Mouse (Mus musculus) myocyte (in vitro differentiated cells): ENCODE results near the gene Ltk. TPM values are rescaled to one million over a fixed set of nuclear protein-coding genes. Genes with fewer than 3 reads are reported as not detected.

Experiments used
- H3K27me3 ChIP-seq: one replicate; pipeline ENCODE4 v1.6.1; 2011; ENCODE audit not compliant: control insufficient read depth, insufficient read depth, insufficient read length
- H3K36me3 ChIP-seq: one replicate; pipeline ENCODE4 v1.6.1; 2011; ENCODE audit not compliant: control insufficient read depth, insufficient read depth
- H3K4me2 ChIP-seq: one replicate; pipeline ENCODE4 v1.6.1; 2011; ENCODE audit warnings: low read depth, control low read depth
- H3K4me3 ChIP-seq: one replicate; pipeline ENCODE4 v1.5.1; 2011; ENCODE audit warnings: mild to moderate bottlenecking, control low read depth, moderate library complexity
- H3K79me2 ChIP-seq: one replicate; pipeline ENCODE4 v1.6.1; 2011; ENCODE audit not compliant: control insufficient read depth, insufficient read depth
- H3ac ChIP-seq: one replicate; pipeline ENCODE4 v1.6.1; 2011; ENCODE audit not compliant: control insufficient read depth, insufficient read length
- CEBPB ChIP-seq: IDR thresholded peaks from 2 replicates; pipeline ENCODE4 v1.6.1; 2011; ENCODE audit warnings: mild to moderate bottlenecking, moderate library complexity; ENCODE audit not compliant: poor library complexity, insufficient read depth, severe bottlenecking
- E2F4 ChIP-seq: IDR thresholded peaks from one replicate; pipeline ENCODE4 v1.6.1; 2011; ENCODE audit warnings: mild to moderate bottlenecking, control low read depth, moderate library complexity; ENCODE audit not compliant: insufficient read depth
- MAX ChIP-seq: IDR thresholded peaks from one replicate; pipeline ENCODE4 v1.6.1; 2011; ENCODE audit warnings: low read depth, mild to moderate bottlenecking, control low read depth
- MYOD1 ChIP-seq, 3 experiments: IDR thresholded peaks; one replicate each; pipeline ENCODE4 v1.6.1; 2011; ENCODE audit warnings: control low read depth in 2 of 3, low read depth in 2 of 3, mild to moderate bottlenecking in 2 of 3, moderate library complexity in 1 of 3; ENCODE audit not compliant: insufficient read length in 2 of 3, control insufficient read depth in 1 of 3
- MYOG ChIP-seq, 3 experiments: IDR thresholded peaks; one replicate each; pipeline ENCODE4 v1.6.1; 2011; ENCODE audit warnings: control low read depth in 2 of 3, low read depth in 2 of 3, mild to moderate bottlenecking in 2 of 3; ENCODE audit not compliant: insufficient read length in 2 of 3, control insufficient read depth in 1 of 3, insufficient read depth in 1 of 3
- POLR2A ChIP-seq: IDR thresholded peaks from one replicate; pipeline ENCODE4 v1.6.1; 2011; ENCODE audit warnings: low read depth, mild to moderate bottlenecking, control low read depth, moderate library complexity; ENCODE audit not compliant: insufficient read length
- POLR2AphosphoS2 ChIP-seq: IDR thresholded peaks from one replicate; pipeline ENCODE4 v1.6.1; 2011; ENCODE audit warnings: low read depth, control low read depth; ENCODE audit not compliant: insufficient read length
- REST ChIP-seq: IDR thresholded peaks from one replicate; pipeline ENCODE4 v1.6.1; 2011; ENCODE audit warnings: mild to moderate bottlenecking, control low read depth, moderate library complexity; ENCODE audit not compliant: insufficient read depth, insufficient read length
- SRF ChIP-seq: IDR thresholded peaks from one replicate; pipeline ENCODE4 v1.6.1; 2011; ENCODE audit warnings: low read depth; ENCODE audit not compliant: control insufficient read depth, insufficient read length
- TCF12 ChIP-seq: IDR thresholded peaks from one replicate; pipeline ENCODE4 v1.6.1; 2011; ENCODE audit warnings: mild to moderate bottlenecking, control low read depth; ENCODE audit not compliant: poor library complexity, insufficient read depth, severe bottlenecking
- TCF3 ChIP-seq: IDR thresholded peaks from one replicate; pipeline ENCODE4 v1.6.1; 2011; ENCODE audit warnings: low read depth, control low read depth; ENCODE audit not compliant: insufficient read length
- USF1 ChIP-seq: IDR thresholded peaks from one replicate; pipeline ENCODE4 v1.6.1; 2011; ENCODE audit warnings: low read depth, mild to moderate bottlenecking, control low read depth, moderate library complexity
- polyA plus RNA-seq: library from polyadenylated mRNA; unstranded; fragments of >200 nt; fragmentation: generic; extraction: Trizol; gene quantifications from one replicate; pipeline ENCODE4 v1.2.1, GENCODE M21; 2012; ENCODE audit warnings: missing spikeins

The Ltk gene
- polyA plus RNA-seq, 1 experiment: not detected

- H3K79me2 ChIP-seq: no peaks in the 10 kb centered on the region
- no peak overlapping the region for H3ac ChIP-seq
- TF ChIP-seq POLR2AphosphoS2 (no peak), POLR2A (no peak), MYOD1 (IDR thresholded peaks at IDR 0.05; ENCODE audit: control insufficient read depth in 1 of 3, insufficient read length in 2 of 3, low read depth in 2 of 3) (no peak), CEBPB (no peak), TCF12 (no peak), SRF (no peak), MYOG (IDR thresholded peaks at IDR 0.05; ENCODE audit: control insufficient read depth in 1 of 3, insufficient read depth in 1 of 3, insufficient read length in 2 of 3, low read depth in 2 of 3) (no peak), REST (no peak), MAX (no peak), TCF3 (no peak), USF1 (no peak)
- no peak overlapping the region for H3K4me2 ChIP-seq
- no peaks in the 10 kb centered on the region for H3K27me3 ChIP-seq
- H3K4me3 ChIP-seq: no peak overlapping the region
- H3K36me3 ChIP-seq: no peaks in the 10 kb centered on the region
These were observed 44.0 kb upstream of the Ltk start for GRCm38 (mm10) chr2:119804275-119804628.

- Histone ChIP-seq H3K27me3 (no peaks in the 10 kb centered on the region), H3ac (no peak overlapping the region), H3K79me2 (no peaks in the 10 kb centered on the region), H3K4me2 (no peak overlapping the region), H3K36me3 (no peaks in the 10 kb centered on the region), H3K4me3 (no peak overlapping the region)
- TF ChIP-seq SRF (no peak), POLR2A (no peak), REST (no peak), MAX (no peak), MYOD1 (IDR thresholded peaks at IDR 0.05; ENCODE audit: control insufficient read depth in 1 of 3, insufficient read length in 2 of 3, low read depth in 2 of 3) (no peak), MYOG (IDR thresholded peaks at IDR 0.05; ENCODE audit: control insufficient read depth in 1 of 3, insufficient read depth in 1 of 3, insufficient read length in 2 of 3, low read depth in 2 of 3) (no peak), TCF3 (no peak), E2F4 (no peak), TCF12 (no peak), CEBPB (no peak), USF1 (no peak), POLR2AphosphoS2 (no peak)
These were observed 43.5 kb upstream of the Ltk start for GRCm38 (mm10) chr2:119803618-119804274.

DNA sequence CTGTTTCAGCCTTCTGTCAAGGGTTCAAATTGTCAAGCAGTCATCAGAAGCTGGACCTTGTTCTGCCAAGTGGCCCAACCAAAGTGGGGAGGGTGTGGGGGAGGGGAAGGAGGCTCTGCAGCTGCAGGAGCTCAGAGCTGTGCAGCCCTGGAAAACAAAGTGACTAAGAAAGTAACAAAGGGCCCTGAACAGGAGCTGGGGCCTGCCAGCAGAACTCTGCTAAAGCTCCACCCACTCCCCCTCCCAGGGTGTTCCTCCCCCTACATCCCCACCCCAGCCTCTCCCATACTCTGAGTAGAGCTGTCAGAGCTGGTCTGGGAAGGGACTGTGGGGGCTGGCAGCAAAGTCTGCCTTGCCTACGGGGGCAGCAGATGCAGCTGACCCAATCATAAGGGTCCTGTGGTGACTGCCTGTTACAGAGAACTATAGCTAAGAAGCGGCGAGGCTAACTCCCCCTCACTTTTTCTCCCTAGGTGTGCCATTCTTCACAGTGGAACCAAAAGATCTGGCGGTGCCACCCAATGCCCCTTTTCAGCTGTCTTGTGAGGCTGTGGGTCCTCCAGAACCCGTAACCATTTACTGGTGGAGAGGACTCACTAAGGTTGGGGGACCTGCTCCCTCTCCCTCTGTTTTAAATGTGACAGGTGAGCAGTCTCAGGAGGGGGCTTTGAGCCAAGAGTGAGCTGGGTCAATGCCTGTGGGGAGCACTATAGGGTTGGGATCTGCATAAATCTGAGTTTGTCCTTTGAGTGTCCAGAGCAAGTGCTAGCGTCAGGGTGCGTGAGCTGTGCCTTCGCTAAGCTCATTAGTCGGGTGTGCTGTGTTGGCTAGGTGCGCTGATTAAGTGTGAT lies 42.8 kb upstream of the Ltk start:
- Histone ChIP-seq H3K4me2 (no peak overlapping the region), H3ac (no peak overlapping the region), H3K4me3 (no peak overlapping the region), H3K36me3 (no peaks in the 10 kb centered on the region), H3K79me2 (no peaks in the 10 kb centered on the region), H3K27me3 (no peaks in the 10 kb centered on the region)
- no peak for TF ChIP-seq E2F4
- TF ChIP-seq CEBPB: no peak
- TF ChIP-seq MAX: no peak
- no peak for TF ChIP-seq MYOD1 (IDR thresholded peaks at IDR 0.05; ENCODE audit: control insufficient read depth in 1 of 3, insufficient read length in 2 of 3, low read depth in 2 of 3)
- TF ChIP-seq REST: no peak
- no peak for TF ChIP-seq SRF
- no peak for TF ChIP-seq POLR2AphosphoS2
- TF ChIP-seq POLR2A: no peak
- TF ChIP-seq USF1: no peak
- no peak for TF ChIP-seq MYOG (IDR thresholded peaks at IDR 0.05; ENCODE audit: control insufficient read depth in 1 of 3, insufficient read depth in 1 of 3, insufficient read length in 2 of 3, low read depth in 2 of 3)
- TF ChIP-seq TCF3: no peak
- no peak for TF ChIP-seq TCF12

DNA sequence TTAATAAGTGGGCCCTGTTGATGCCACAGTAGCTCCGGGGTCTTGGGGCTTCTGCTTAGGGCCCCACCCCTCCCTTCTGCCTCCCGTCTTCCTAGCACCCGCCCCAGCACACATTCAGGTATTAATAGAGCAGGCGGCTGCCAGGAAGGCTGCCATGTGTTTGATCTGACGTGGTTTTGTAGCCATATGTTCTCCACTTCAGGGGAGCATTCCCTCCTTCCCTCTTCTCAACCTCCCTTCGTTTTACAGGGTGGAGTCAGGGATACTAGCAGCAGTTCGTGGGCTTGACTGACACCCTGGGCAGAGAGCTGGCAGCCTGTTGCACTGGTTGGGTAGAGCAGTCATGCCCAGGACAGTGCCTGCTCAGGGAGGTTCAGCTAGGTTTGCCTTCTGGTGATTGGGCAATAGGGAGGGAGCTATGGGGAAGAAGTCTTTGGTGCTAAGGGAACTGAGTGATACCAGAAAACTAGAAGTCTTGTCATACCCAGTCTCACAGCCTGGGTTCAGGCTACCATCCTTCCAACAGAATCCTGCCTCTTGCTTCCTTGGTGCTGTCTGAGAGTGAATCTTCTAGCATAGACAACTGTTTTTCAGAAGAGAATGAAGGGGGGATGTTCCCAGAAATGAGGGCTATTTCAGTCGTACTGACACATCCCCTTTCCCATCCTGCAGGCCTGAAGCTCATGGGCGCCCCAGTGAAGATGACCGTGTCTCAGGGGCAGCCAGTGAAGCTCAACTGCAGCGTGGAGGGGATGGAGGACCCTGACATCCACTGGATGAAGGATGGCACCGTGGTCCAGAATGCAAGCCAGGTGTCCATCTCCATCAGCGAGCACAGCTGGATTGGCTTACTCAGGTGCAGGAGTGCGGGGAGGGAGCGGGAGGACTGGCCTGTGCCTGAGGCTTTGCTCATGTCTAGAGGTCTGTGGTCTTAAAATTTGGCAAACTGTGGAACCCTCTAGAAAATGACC lies 40.9 kb upstream of the Ltk start:
- Histone ChIP-seq H3K4me2 (peak overlapping the region; percentile 97), H3K36me3 (no peaks in the 10 kb centered on the region), H3ac (no peak overlapping the region), H3K27me3 (no peaks in the 10 kb centered on the region), H3K79me2 (no peaks in the 10 kb centered on the region), H3K4me3 (peak overlapping the region; percentile 24)
- TF ChIP-seq REST: no peak
- TF ChIP-seq USF1: no peak
- no peak for TF ChIP-seq TCF3
- no peak for TF ChIP-seq SRF
- TF ChIP-seq MAX: no peak
- TF ChIP-seq POLR2AphosphoS2: no peak
- no peak for TF ChIP-seq POLR2A
- no peak for TF ChIP-seq MYOG (IDR thresholded peaks at IDR 0.05; ENCODE audit: control insufficient read depth in 1 of 3, insufficient read depth in 1 of 3, insufficient read length in 2 of 3, low read depth in 2 of 3)
- no peak for TF ChIP-seq CEBPB
- TF ChIP-seq E2F4: no peak
- no peak for TF ChIP-seq TCF12
- TF ChIP-seq MYOD1 (IDR thresholded peaks at IDR 0.05; ENCODE audit: control insufficient read depth in 1 of 3, insufficient read length in 2 of 3, low read depth in 2 of 3): no peak
